Mouse (Mus musculus): Measurements from ENCODE around the gene Lrrc38.
"Not testable (repeated sequence)": the region's sequence is repeated elsewhere in the genome, so short reads cannot be mapped to it uniquely, and the experiment has no call there.

- not testable (repeated sequence) for TF ChIP-seq CTCF (IDR thresholded peaks at IDR 0.05; ENCODE audit: extremely low read depth, insufficient read length, insufficient replicate concordance, low read depth, low read length); POLR2A (IDR thresholded peaks at IDR 0.05; ENCODE audit: low read depth, low read length)
These were observed 4.1 kb upstream of the Lrrc38 start for GRCm38 (mm10) chr4:143345491-143345890.
